Mouse (Mus musculus) Muller cell, postnatal 12 days (primary cell): Measurements from ENCODE around the gene Armh3.

ENCODE experiments used
- DNase-seq: peaks from one replicate; pipeline ENCODE4 v3.0.0-alpha.2; 2015; ENCODE audit errors: inconsistent ontology term

Gene Armh3

DNA sequence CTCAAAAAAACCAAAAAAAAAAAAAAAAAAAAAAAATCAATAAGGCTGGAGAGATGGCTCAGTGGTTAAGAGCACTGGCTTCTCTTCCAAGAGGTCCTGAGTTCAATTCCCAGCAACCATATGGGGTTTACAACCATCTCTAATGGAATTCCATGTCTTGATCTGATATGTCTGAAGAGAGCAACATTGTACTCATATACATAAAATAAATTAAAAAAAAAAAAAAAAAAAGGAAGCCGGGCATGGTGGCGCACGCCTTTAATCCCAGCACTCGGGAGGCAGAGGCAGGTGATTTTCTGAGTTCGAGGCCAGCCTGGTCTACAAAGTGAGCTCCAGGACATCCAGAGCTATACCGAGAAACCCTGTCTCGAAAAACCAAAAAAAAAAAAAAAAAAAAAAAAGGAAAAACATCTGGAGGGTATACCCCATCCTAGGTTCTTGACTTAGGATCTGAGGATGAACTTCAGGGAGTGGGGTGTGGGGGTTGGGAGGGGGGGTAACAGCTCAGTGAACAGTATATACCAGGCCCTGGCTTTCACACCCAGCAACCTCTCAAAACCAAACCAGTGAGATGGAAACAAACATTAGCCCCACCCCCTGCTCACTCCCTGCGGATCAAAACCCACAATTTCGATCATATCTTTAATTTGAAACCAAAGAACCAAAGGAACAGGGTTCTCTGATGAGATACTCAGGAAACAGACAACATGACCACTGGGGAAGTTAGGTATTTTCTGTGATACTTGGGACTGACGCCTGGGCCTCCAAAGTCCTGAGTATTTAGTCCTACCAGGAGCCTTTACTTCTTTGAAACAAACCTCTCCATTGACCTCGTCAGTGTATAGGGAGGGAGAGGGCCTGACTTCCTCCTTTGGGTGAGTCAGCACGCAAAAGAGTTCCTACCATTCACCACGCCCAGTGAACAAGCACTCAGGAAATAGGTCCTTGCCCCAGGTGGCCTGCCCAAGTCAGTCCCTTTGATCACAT lies 208.1 kb downstream of the Armh3 start:
- no peak for DNase-seq

DNA sequence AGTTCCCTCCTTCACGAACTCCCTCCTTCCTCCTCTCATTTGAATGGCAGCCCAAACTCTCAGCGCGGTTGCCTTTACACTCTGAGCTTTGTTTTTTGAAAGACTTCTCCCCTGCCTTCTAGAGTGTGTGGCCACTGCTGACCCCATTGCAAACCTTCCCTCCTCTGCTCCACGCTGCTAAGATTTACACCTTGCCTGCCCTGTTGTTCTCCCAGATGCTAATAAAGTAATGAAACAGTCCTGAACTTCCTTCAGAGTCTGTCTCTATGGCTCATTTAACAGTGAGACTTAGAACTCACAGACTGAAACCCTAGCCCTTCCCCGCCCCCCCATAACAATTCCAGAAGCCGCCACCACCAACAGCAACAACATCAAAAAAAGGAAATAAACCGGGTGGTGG lies 208.9 kb downstream of the Armh3 start:
- no peak for DNase-seq

DNA sequence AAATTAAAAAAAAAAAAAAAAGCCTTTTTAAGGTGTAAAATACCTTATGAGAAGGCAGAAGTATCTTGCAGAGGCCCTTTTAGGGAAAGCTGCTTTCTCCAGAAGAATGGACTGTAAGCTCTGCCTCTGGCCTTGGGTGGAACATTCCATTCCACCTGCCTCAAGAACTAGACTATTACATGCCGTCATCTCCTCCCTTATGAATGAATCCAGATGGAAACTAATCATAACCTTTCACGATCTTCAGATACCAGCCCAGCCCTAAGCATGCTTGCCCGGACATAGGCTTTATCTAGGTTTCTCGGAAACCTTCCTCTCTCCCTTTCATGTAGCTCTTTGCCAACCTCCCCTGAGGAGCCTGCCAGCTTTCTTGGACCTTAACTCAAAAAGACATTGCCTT lies 210.0 kb downstream of the Armh3 start:
- no peak for DNase-seq

DNA sequence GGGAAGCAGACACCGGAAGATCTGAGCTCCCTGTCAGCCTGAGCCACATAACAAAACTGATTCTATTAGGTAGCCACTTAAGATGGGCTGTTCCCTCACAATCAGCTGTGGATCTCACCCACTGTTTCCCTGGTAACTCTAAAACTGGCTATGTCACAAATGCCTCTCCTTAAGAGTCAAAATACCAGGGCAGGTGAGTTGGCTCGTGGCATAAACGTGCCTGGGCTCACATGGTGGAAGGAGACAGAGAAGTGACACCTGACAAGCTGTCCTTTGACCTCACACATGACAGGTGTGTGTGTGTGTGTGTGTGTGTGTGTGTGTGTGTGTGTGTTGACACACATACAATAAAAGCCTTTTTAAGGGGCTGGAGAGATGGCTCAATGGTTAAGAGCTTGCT lies 210.8 kb downstream of the Armh3 start:
- no peak for DNase-seq

DNA sequence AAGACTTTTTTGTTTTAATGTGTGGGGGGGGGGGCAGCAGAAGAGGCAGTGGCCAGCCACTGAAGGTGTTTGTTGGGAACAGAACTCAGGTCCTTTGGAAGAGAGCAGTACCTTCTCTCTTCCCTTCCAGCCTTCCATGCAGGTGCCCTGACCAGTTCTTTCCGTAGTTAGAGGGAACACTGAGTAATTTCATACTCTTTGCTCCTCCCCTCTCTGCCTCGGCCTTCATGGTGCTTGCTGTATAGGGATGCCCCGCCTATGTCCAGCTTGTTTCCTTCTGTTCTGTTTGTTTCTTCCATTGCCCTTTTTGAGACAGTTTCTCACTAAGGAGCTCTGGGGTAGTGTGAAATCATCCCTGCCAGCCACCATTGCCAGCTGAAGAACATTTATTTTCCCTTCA lies 212.8 kb downstream of the Armh3 start:
- DNase-seq = no peak

DNA sequence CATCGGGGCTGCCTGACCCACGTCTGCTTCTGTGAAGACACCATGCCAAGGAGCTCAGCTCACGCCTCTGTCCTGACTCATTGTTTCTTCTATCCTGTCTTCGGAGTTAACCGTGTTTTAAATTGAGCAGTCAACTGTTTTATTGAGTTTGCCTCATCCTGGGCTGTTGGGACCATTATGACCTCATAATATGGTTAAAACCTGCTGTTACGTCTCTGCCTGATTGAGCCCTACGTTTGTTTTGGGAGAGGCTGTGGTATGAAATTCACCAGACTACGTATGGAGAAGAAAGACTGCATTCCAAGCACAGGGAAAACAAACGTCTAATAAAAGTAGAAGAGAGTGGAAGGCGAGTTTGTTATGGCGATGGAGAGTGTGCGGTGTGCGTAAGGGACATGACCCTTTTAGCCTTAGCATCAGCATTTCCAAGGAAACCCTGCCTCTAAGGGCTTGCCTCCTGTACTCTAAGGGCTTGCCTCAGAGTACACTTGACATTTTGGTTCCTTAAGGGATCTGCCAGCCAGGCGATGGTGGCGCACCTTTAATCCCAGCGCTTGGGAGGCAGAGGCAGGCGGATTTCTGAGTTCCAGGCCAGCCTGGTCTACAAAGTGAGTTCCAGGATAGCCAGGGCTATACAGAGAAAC lies 214.2 kb downstream of the Armh3 start:
- no peak for DNase-seq

DNA sequence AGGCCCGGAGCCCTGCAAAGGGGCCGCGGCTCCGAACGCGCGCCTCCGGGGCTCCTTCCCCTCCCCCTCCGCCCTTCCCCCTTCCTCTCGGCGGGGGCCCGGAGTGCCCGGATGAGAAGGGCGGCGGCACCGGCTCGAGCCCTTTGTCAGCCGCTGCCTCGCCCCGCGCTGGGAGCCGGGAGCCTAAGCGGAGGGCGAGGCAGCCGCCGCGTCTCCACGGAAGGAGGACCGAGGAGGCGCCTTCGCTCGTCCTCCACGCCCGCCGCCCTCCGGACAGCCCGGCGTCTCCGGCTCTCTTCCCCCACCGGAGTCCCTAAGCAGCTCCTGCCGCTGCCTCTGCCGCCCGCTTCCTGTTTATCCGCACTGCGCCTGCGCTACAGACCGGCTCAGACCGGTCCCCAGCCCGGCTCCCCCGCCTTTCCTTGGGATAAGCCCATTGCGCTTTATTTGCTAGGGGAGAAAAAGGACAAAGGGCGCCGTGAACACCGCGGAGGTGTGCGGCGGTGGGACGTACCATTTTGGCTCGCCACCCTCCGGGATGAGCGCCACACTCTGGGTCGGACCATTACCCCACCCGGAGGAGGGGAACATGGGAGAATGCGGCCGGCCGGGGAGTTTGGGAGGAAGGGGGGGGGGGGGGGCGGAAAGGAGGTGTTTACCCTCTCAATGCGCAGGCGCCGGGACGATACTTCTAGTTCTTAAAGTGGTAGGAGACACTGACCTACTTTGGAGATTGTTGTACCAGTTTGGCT lies 214.9 kb downstream of the Armh3 start, which contains the start of gene Mgea5:
Gene Mgea5, minus strand, starts transcription at position 657 of the 752 bp plus-strand sequence.
- DNase-seq = peak; percentile 100

DNA sequence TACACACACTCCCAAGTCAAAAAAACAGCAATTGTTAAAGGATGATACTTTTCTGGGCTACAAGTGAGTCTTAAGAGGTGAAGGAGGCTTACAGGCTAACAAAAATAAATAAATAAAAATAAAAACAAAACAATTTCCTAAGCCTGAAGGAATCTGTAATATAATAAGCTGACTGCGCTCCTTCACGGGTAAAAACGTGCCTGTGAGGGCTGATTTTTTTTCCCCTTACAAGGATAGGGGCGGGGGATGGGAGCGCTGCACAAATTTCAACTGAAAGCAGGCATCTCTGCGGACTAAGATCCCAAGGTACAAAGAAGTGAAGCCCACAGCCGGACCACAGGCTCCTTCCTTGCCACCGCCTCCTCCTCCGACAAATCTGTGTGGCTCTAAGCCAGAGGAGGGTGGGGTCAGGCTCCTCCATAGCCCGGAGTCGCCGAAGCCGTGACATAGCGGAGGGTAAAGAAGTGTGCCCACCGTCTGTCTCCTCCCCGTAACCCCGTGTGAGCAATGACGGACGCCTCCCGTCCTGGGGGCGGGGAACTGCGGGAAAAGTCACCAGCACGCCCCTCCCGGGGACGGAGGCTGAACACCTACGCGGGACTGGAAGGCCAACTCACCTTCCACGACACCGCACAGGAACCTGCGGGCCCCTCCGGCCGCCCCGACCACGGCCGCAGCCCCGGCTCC lies 215.8 kb downstream of the Armh3 start:
- peak; percentile 83 for DNase-seq

DNA sequence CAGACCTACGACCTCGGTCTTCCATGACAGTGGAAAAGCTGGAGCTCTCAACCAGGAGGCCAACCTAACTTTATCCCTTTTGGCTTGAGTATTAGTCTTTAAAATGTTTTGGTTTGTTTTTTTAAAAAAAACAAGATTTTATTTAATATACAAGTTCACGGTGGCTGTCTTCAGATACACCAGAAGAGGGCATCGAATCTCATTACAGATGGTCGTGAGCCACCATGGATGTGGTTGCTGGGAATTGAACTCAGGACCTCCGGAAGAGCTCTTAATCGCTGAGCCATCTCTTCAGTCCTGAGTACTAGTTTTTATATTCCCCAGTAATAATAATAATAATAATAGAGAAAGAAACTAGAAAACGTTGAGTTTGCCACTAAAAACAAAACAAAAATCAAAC lies 216.6 kb downstream of the Armh3 start:
- DNase-seq = no peak

DNA sequence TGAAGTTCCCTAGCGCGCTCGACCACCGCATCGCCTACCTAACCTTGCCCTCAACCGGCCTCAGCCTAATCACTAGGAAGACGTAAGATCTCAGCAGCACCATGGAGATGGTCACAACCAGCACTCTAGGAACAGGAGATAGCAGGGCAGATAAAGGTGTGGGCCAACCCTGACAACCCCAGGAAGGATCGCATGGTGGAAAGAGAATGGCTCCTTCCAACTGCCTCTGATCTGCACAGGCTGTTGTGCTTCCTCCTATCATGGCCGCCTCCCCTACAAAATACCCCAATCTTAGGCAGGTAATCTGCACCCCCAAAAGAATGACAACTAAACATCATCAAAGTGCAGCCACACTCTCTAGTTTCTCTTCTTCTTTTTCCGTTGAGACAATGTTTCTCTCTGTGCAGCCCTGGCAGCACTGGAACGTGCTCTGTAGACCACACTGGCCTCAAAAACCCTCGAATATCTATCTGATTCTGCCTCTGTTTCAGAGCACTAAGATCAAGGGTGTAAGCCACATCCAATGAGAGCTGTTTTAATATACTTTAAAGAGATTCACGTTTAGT lies 217.9 kb downstream of the Armh3 start:
- no peak for DNase-seq

DNA sequence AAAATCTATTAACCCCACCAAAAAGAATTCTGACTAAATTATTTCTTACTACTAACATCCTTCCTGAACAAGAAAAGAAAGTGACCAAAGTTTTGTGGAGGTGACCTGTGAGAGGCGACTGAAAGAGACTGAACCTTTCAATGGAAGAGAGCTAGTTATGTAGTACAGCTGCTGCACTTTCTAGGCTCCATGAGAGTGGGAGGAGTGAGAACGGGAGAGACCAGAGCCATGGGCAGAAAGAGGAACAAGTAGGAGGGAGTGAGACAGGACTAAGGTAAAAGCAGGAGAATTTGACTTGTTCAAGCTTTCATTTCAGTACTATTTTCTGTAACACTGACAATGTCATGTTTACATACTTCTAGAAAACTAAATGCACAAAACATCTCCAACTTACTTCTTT lies 222.8 kb downstream of the Armh3 start:
- DNase-seq = no peak

DNA sequence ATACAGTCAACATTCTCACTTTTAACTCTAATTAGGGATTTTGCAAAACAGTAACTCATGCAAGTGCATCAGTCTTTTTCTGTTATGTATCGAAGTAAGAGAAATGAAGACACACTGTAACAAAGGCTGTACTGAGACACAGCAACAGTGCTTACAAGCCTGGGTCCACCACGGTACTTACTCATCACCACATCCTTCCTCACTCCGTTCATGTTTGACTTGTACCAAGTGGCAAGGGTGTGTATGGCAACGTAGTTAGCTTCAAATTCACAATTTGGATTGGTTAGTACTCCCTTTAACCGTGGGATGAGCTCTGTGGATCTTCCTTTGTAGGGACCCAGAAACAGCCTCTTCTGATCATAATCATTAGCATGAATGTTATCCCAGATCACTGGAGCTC lies 226.8 kb downstream of the Armh3 start:
- DNase-seq = no peak
